Mouse (Mus musculus) midbrain, embryonic 14.5 days (tissue): ENCODE measurements around the gene Fam240a. TPM values are rescaled to one million over a fixed set of nuclear protein-coding genes. Genes with fewer than 3 reads are reported as not detected.

Source experiments
- ATAC-seq: fragments of 200-750 bp; cut with Nextera tagmentation; 2 replicates; pipeline ENCODE4 v1.8.0; 2017; ENCODE audit warnings: moderate number of reproducible peaks, moderate library complexity; ENCODE audit not compliant: low FRiP score, low TSS enrichment
- DNase-seq: peaks from one replicate; pipeline ENCODE4 v3.0.0-alpha.2; 2015
- H3K27ac ChIP-seq: fragments of 300-500 bp; sonication (generic); replicated peaks from 2 replicates; pipeline ENCODE4 v1.5.1; 2014; ENCODE audit warnings: mild to moderate bottlenecking, low read depth, low read length, moderate library complexity
- H3K27me3 ChIP-seq: fragments of 300-500 bp; sonication (generic); 2 replicates; pipeline ENCODE4 v1.6.1; 2014; ENCODE audit warnings: low read length, control low read depth, mixed read lengths; ENCODE audit not compliant: control insufficient read depth, insufficient read depth
- H3K36me3 ChIP-seq: fragments of 300-500 bp; sonication (generic); 2 replicates; pipeline ENCODE4 v1.6.1; 2014; ENCODE audit warnings: low read length, control low read depth; ENCODE audit not compliant: control insufficient read depth, insufficient read depth
- H3K4me1 ChIP-seq: fragments of 300-500 bp; sonication (generic); 2 replicates; pipeline ENCODE4 v1.6.1; 2014; ENCODE audit warnings: mild to moderate bottlenecking, antibody characterized with exemption, low read length, control low read depth; ENCODE audit not compliant: control insufficient read depth, insufficient read depth
- H3K4me2 ChIP-seq: fragments of 300-500 bp; sonication (generic); 2 replicates; pipeline ENCODE4 v1.6.1; 2014; ENCODE audit warnings: mild to moderate bottlenecking, low read length, moderate library complexity
- H3K4me3 ChIP-seq: fragments of 300-500 bp; sonication (generic); replicated peaks from 2 replicates; pipeline ENCODE4 v1.5.1; 2014; ENCODE audit warnings: low read depth, low read length
- H3K9ac ChIP-seq: fragments of 300-500 bp; sonication (generic); replicated peaks from 2 replicates; pipeline ENCODE4 v1.6.1; 2014; ENCODE audit warnings: mild to moderate bottlenecking, low read length, moderate library complexity
- H3K9me3 ChIP-seq: fragments of 300-500 bp; sonication (generic); 2 replicates; pipeline ENCODE4 v1.6.1; 2016; ENCODE audit warnings: low read length, control low read depth, mixed read lengths; ENCODE audit not compliant: control insufficient read depth
- WGBS: fragments of 180-500 bp; shearing (Covaris S2); extraction: QIAGEN DNeasy Blood & Tissue Kit; methylation state at CpG from one replicate; pipeline ENCODE4 v1.1.7; 2014; 5-methylcytosine and 5-hydroxymethylcytosine counted together
- polyA plus RNA-seq: library from polyadenylated mRNA; unstranded; fragments of >200 nt; fragmentation: Nextera tagmentation; extraction: Ambion mirVana; gene quantifications from 2 replicates; pipeline ENCODE4 v1.2.1, GENCODE M21; 2014

Fam240a gene
- polyA plus RNA-seq, 1 experiment from 2014 or later, result not detected

- DNase-seq, result no peak
- Histone ChIP-seq H3K27me3 (no peaks in the 10 kb centered on the region), H3K4me1 (no peaks in the 10 kb centered on the region), H3K4me3 (no peak overlapping the region), H3K4me2 (no peak overlapping the region), H3K9me3 (no peaks in the 10 kb centered on the region), H3K36me3 (no peaks in the 10 kb centered on the region), H3K9ac (no peak overlapping the region), H3K27ac (no peak overlapping the region)
- WGBS, result 85% methylated on average over 3 of the region's 3 CpGs
- no peak for ATAC-seq
These were observed 24.1 kb downstream of the Fam240a start for GRCm38 (mm10) chr9:110892552-110892951.

- no peak for DNase-seq
These were observed 25.4 kb downstream of the Fam240a start for GRCm38 (mm10) chr9:110891077-110891828.

GRCm38 (mm10) chr9:110890026-110890783 lies 26.5 kb downstream of the Fam240a start:
- H3K27ac ChIP-seq, result no peak overlapping the region
- WGBS, result 13% methylated on average over 21 of the region's 21 CpGs
- no peaks in the 10 kb centered on the region for H3K4me1 ChIP-seq
- H3K4me2 ChIP-seq, result no peak overlapping the region
- DNase-seq (no peak), ATAC-seq (no peak)
- no peaks in the 10 kb centered on the region for H3K36me3 ChIP-seq
- H3K9me3 ChIP-seq, result no peaks in the 10 kb centered on the region
- no peak overlapping the region for H3K4me3 ChIP-seq
- H3K27me3 ChIP-seq, result no peaks in the 10 kb centered on the region
- no peak overlapping the region; the same call in 1 of the 2 replicates for H3K9ac ChIP-seq

More at GRCm38 (mm10) chr9:110891077-110891828, 25.4 kb downstream of the Fam240a start:
- Histone ChIP-seq H3K9ac (no peak overlapping the region), H3K27me3 (no peaks in the 10 kb centered on the region), H3K4me1 (no peaks in the 10 kb centered on the region), H3K36me3 (no peaks in the 10 kb centered on the region), H3K27ac (no peak overlapping the region), H3K4me2 (no peak overlapping the region), H3K4me3 (no peak overlapping the region), H3K9me3 (no peaks in the 10 kb centered on the region)
- ATAC-seq, result no peak
- WGBS, result 82% methylated on average over 12 of the region's 12 CpGs

GRCm38 (mm10) chr9:110888935-110889334 lies 27.7 kb downstream of the Fam240a start:
- no peak overlapping the region for H3K9ac ChIP-seq
- ATAC-seq, result no peak
- H3K4me1 ChIP-seq, result no peaks in the 10 kb centered on the region
- H3K4me3 ChIP-seq, result no peak overlapping the region
- whole genome bisulfite sequencing, result 92% methylated on average over 14 of the region's 14 CpGs
- DNase-seq, result no peak
- H3K9me3 ChIP-seq, result no peaks in the 10 kb centered on the region
- H3K27me3 ChIP-seq, result no peaks in the 10 kb centered on the region
- H3K4me2 ChIP-seq, result no peak overlapping the region
- H3K27ac ChIP-seq, result no peak overlapping the region
- H3K36me3 ChIP-seq, result no peaks in the 10 kb centered on the region

- Histone ChIP-seq H3K27me3 (no peaks in the 10 kb centered on the region), H3K4me2 (no peak overlapping the region), H3K9me3 (no peaks in the 10 kb centered on the region), H3K9ac (no peak overlapping the region), H3K36me3 (no peaks in the 10 kb centered on the region), H3K27ac (no peak overlapping the region), H3K4me3 (no peak overlapping the region), H3K4me1 (no peaks in the 10 kb centered on the region)
- ATAC-seq, result no peak
- WGBS, result 66% methylated on average over 9 of the region's 9 CpGs
- no peak for DNase-seq
These were observed 29.0 kb downstream of the Fam240a start for GRCm38 (mm10) chr9:110887388-110888303.

GRCm38 (mm10) chr9:110881953-110882352 lies 34.7 kb downstream of the Fam240a start:
- H3K4me1 ChIP-seq, result no peaks in the 10 kb centered on the region
- H3K36me3 ChIP-seq, result no peaks in the 10 kb centered on the region
- no peak overlapping the region for H3K4me2 ChIP-seq
- no peaks in the 10 kb centered on the region for H3K9me3 ChIP-seq
- 80% methylated on average over 7 of the region's 7 CpGs for WGBS
- ATAC-seq (no peak), DNase-seq (no peak)
- H3K9ac ChIP-seq, result no peak overlapping the region
- H3K27ac ChIP-seq, result no peak overlapping the region
- H3K4me3 ChIP-seq, result no peak overlapping the region
- H3K27me3 ChIP-seq, result peaks cover 28% of the 10 kb centered on the region

- Histone ChIP-seq H3K4me3 (peak overlapping the region; percentile 44), H3K9ac (no peak overlapping the region), H3K4me2 (no peak overlapping the region), H3K27ac (no peak overlapping the region), H3K9me3 (no peaks in the 10 kb centered on the region), H3K27me3 (peaks cover 28% of the 10 kb centered on the region), H3K36me3 (no peaks in the 10 kb centered on the region), H3K4me1 (no peaks in the 10 kb centered on the region)
- DNase-seq (no peak), ATAC-seq (no peak)
- WGBS, result 66% methylated on average over 4 of the region's 4 CpGs
These were observed 35.9 kb downstream of the Fam240a start for GRCm38 (mm10) chr9:110880772-110881171.

- no peak for ATAC-seq
- peak within 1 kb of the TSS; percentile 65 for H3K4me2 ChIP-seq
- H3K36me3 ChIP-seq, result no peaks in the 10 kb centered on the region
- H3K4me3 ChIP-seq, result peak within 1 kb of the TSS; percentile 44
- peaks cover 28% of the 10 kb centered on the region for H3K27me3 ChIP-seq
- peak; percentile 47 for DNase-seq
- no peak within 1 kb of the TSS for H3K27ac ChIP-seq
- peaks cover 4% of the 10 kb centered on the region for H3K4me1 ChIP-seq
- no peaks in the 10 kb centered on the region for H3K9me3 ChIP-seq
- peak within 1 kb of the TSS; percentile 36 for H3K9ac ChIP-seq
- under 1% methylated on average over 57 of the region's 57 CpGs for WGBS
These were observed 36.6 kb downstream of the Fam240a start, which contains the start of gene Tmie for GRCm38 (mm10) chr9:110879998-110880561. Gene Tmie (minus strand): TSS chr9:110880113.
